Mouse (Mus musculus) forebrain, embryonic 11.5 days (tissue): ENCODE results near the gene Cdip1. TPM values are rescaled to one million over a fixed set of nuclear protein-coding genes. Genes with fewer than 3 reads are reported as not detected.
A peak's percentile ranks its signal among the peaks of the same experiment; 100 is the strongest.

Source experiments
- ATAC-seq: fragments of 200-750 bp; cut with Nextera tagmentation; replicated peaks from 2 replicates; pipeline ENCODE4 v1.8.0; 2017; ENCODE audit warnings: moderate TSS enrichment; ENCODE audit not compliant: low FRiP score
- DNase-seq: peaks from one replicate; pipeline ENCODE4 v3.0.0-alpha.2; 2017; ENCODE audit warnings: low spot score
- H3K27ac ChIP-seq: fragments of 300-500 bp; sonication (generic); 2 replicates; pipeline ENCODE4 v1.5.1; 2014; ENCODE audit warnings: low read depth, low read length
- H3K27me3 ChIP-seq: fragments of 300-500 bp; sonication (generic); 2 replicates; pipeline ENCODE4 v1.6.1; 2014; ENCODE audit warnings: mild to moderate bottlenecking, low read length, mixed read lengths; ENCODE audit not compliant: control insufficient read depth, insufficient read depth
- H3K36me3 ChIP-seq: fragments of 300-500 bp; sonication (generic); 2 replicates; pipeline ENCODE4 v1.6.1; 2014; ENCODE audit warnings: mild to moderate bottlenecking, low read length, moderate library complexity, mixed read lengths; ENCODE audit not compliant: control insufficient read depth, insufficient read depth
- H3K4me1 ChIP-seq: fragments of 300-500 bp; sonication (generic); replicated peaks from 2 replicates; pipeline ENCODE4 v1.6.1; 2014; ENCODE audit warnings: low read length, mixed read lengths; ENCODE audit not compliant: control insufficient read depth, insufficient read depth
- H3K4me2 ChIP-seq: fragments of 300-500 bp; sonication (generic); 2 replicates; pipeline ENCODE4 v1.6.1; 2014; ENCODE audit warnings: low read depth, mild to moderate bottlenecking, low read length, moderate library complexity, mixed read lengths; ENCODE audit not compliant: severe bottlenecking
- H3K4me3 ChIP-seq: fragments of 300-500 bp; sonication (generic); 2 replicates; pipeline ENCODE4 v1.5.1; 2014; ENCODE audit warnings: low read depth, low read length
- H3K9ac ChIP-seq: fragments of 300-500 bp; sonication (generic); 2 replicates; pipeline ENCODE4 v1.6.1; 2014; ENCODE audit warnings: low read length
- H3K9me3 ChIP-seq: fragments of 300-500 bp; sonication (generic); 2 replicates; pipeline ENCODE4 v1.6.1; 2016; ENCODE audit warnings: low read length, mixed read lengths; ENCODE audit not compliant: control insufficient read depth
- WGBS: fragments of 180-500 bp; shearing (Covaris S2); extraction: QIAGEN DNeasy Blood & Tissue Kit; methylation state at CpG from one replicate; pipeline ENCODE4 v1.1.7; 2014; 5-methylcytosine and 5-hydroxymethylcytosine counted together
- polyA plus RNA-seq: library from polyadenylated mRNA; unstranded; fragments of >200 nt; fragmentation: Nextera tagmentation; extraction: Ambion mirVana; gene quantifications from 2 replicates; pipeline ENCODE4 v1.2.1, GENCODE M21; 2014

The Cdip1 gene
- polyA plus RNA-seq, 1 experiment from 2014 or later = 109 TPM

GRCm38 (mm10) chr16:4727526-4727925 lies 62.6 kb downstream of the Cdip1 start:
- H3K36me3 ChIP-seq = no peaks in the 10 kb centered on the region

GRCm38 (mm10) chr16:4726528-4727128 lies 63.5 kb downstream of the Cdip1 start:
- Histone ChIP-seq H3K4me1 (no peaks in the 10 kb centered on the region; the same call in 1 of the 2 replicates), H3K27me3 (no peaks in the 10 kb centered on the region), H3K36me3 (no peaks in the 10 kb centered on the region), H3K4me3 (peak overlapping the region; percentile 72), H3K9ac (peak overlapping the region; percentile 81), H3K27ac (peak overlapping the region; percentile 18; the same call in 1 of the 2 replicates), H3K4me2 (peak overlapping the region; percentile 87), H3K9me3 (no peaks in the 10 kb centered on the region)
- DNase-seq (no peak), ATAC-seq (peak; percentile 60)
- WGBS = under 1% methylated on average over 40 of the region's 40 CpGs

More at GRCm38 (mm10) chr16:4727526-4727925, 62.6 kb downstream of the Cdip1 start:
- ATAC-seq (no peak), DNase-seq (no peak)
- H3K9me3 ChIP-seq = no peaks in the 10 kb centered on the region
- no peak overlapping the region; the same call in 1 of the 2 replicates for H3K9ac ChIP-seq
- H3K27ac ChIP-seq = no peak overlapping the region
- no peaks in the 10 kb centered on the region for H3K27me3 ChIP-seq
- no peak overlapping the region for H3K4me2 ChIP-seq
- 95% methylated on average over 1 of the region's 1 CpGs for WGBS
- no peak overlapping the region for H3K4me3 ChIP-seq
- no peaks in the 10 kb centered on the region; the same call in 1 of the 2 replicates for H3K4me1 ChIP-seq

- 6% methylated on average over 35 of the region's 35 CpGs for WGBS
- H3K4me3 ChIP-seq = peak within 1 kb of the TSS; percentile 72
- peak within 1 kb of the TSS; percentile 81 for H3K9ac ChIP-seq
- DNase-seq (peak; percentile 96), ATAC-seq (peak; percentile 96)
- H3K27ac ChIP-seq = peak within 1 kb of the TSS; percentile 18; the same call in 1 of the 2 replicates
- H3K36me3 ChIP-seq = no peaks in the 10 kb centered on the region
- H3K4me2 ChIP-seq = peak within 1 kb of the TSS; percentile 87
- no peaks in the 10 kb centered on the region for H3K9me3 ChIP-seq
- H3K27me3 ChIP-seq = no peaks in the 10 kb centered on the region
- no peaks in the 10 kb centered on the region; the same call in 1 of the 2 replicates for H3K4me1 ChIP-seq
Measured at GRCm38 (mm10) chr16:4725780-4726527, 64.1 kb downstream of the Cdip1 start, which contains the start of gene Hmox2. Hmox2 (plus strand) TSS chr16:4726361.

GRCm38 (mm10) chr16:4725266-4725665 lies 64.8 kb downstream of the Cdip1 start:
- 75% methylated on average over 4 of the region's 4 CpGs for WGBS
- H3K4me2 ChIP-seq = no peak overlapping the region

GRCm38 (mm10) chr16:4722915-4723209 lies 67.2 kb downstream of the Cdip1 start:
- 71% methylated on average over 3 of the region's 3 CpGs for WGBS
- H3K36me3 ChIP-seq = no peaks in the 10 kb centered on the region
- H3K4me3 ChIP-seq = no peak overlapping the region
- ATAC-seq (no peak), DNase-seq (no peak)
- H3K4me1 ChIP-seq = no peaks in the 10 kb centered on the region; the same call in 1 of the 2 replicates
- H3K27me3 ChIP-seq = no peaks in the 10 kb centered on the region
- H3K9me3 ChIP-seq = no peaks in the 10 kb centered on the region
- H3K4me2 ChIP-seq = no peak overlapping the region
- H3K27ac ChIP-seq = no peak overlapping the region
- no peak overlapping the region for H3K9ac ChIP-seq

More at GRCm38 (mm10) chr16:4725266-4725665, 64.8 kb downstream of the Cdip1 start:
- no peak for ATAC-seq
- Histone ChIP-seq H3K4me1 (no peaks in the 10 kb centered on the region; the same call in 1 of the 2 replicates), H3K27me3 (no peaks in the 10 kb centered on the region), H3K9ac (no peak overlapping the region), H3K36me3 (no peaks in the 10 kb centered on the region), H3K27ac (no peak overlapping the region), H3K4me3 (no peak overlapping the region), H3K9me3 (no peaks in the 10 kb centered on the region)
- no peak for DNase-seq

GRCm38 (mm10) chr16:4722128-4722914 lies 67.8 kb downstream of the Cdip1 start:
- Histone ChIP-seq H3K4me1 (no peaks in the 10 kb centered on the region; the same call in 1 of the 2 replicates), H3K27ac (no peak overlapping the region), H3K27me3 (no peaks in the 10 kb centered on the region), H3K4me3 (no peak overlapping the region), H3K4me2 (no peak overlapping the region), H3K9ac (no peak overlapping the region), H3K36me3 (no peaks in the 10 kb centered on the region), H3K9me3 (no peaks in the 10 kb centered on the region)
- WGBS = 79% methylated on average over 7 of the region's 7 CpGs
- DNase-seq (no peak), ATAC-seq (no peak)

- H3K36me3 ChIP-seq = peaks cover 14% of the 10 kb centered on the region; the same call in 1 of the 2 replicates
- H3K9me3 ChIP-seq = no peaks in the 10 kb centered on the region
- H3K4me3 ChIP-seq = peak within 1 kb of the TSS; percentile 51
- H3K27me3 ChIP-seq = no peaks in the 10 kb centered on the region
- H3K4me1 ChIP-seq = no peaks in the 10 kb centered on the region; the same call in 1 of the 2 replicates
- 15% methylated on average over 33 of the region's 33 CpGs for WGBS
- ATAC-seq (peak; percentile 90), DNase-seq (peak; percentile 87)
- H3K4me2 ChIP-seq = peak within 1 kb of the TSS; percentile 60
- H3K27ac ChIP-seq = peak within 1 kb of the TSS; percentile 81
- peak within 1 kb of the TSS; percentile 85 for H3K9ac ChIP-seq
Measured at GRCm38 (mm10) chr16:4718753-4719518, 71.2 kb downstream of the Cdip1 start, which contains the start of gene Nmral1. Nmral1 (minus strand) TSS chr16:4719356.
